Mouse (Mus musculus): Measurements from ENCODE around the gene Slc35d1. TPM values are rescaled to one million over a fixed set of nuclear protein-coding genes. Genes with fewer than 3 reads are reported as not detected.

The Slc35d1 gene
- polyA plus RNA-seq, 1 experiment from 2014 or later: 4.6 TPM

DNA sequence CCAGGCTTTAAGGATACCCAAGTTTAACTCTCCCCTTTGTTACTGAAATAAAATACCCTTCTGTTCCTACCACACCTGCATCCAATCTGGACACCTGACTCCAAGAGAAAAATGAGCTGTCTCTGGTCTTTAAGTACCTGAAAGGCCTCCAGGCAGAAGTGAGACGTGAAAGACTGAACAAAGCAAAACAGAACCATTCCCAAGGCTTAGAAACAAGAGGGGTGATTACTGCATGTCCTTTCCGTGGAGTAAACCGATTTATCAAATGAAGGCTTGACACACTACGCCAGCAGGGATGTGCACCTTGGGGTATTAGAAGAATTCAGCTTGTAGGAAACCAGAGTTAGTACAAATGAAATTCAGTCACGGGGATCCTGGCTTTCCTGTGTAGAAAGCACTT is 4.0 kb upstream of the Slc35d1 start:
- Histone ChIP-seq H3K4me1 (replicated peaks) (peaks cover 19% of the 10 kb centered on the region), H3K27ac (no peak overlapping the region), H3K4me2 (no peak overlapping the region), H3K9me3 (replicated peaks) (no peaks in the 10 kb centered on the region), H3K9ac (no peak overlapping the region), H3K36me3 (no peaks in the 10 kb centered on the region), H3K27me3 (no peaks in the 10 kb centered on the region), H3K4me3 (replicated peaks) (no peak overlapping the region)
- WGBS (ENCODE audit: insufficient replicate concordance): 64% methylated on average over 5 of the region's 5 CpGs
- ATAC-seq (ENCODE audit: low read depth): no peak
- DNase-seq: no peak

DNA sequence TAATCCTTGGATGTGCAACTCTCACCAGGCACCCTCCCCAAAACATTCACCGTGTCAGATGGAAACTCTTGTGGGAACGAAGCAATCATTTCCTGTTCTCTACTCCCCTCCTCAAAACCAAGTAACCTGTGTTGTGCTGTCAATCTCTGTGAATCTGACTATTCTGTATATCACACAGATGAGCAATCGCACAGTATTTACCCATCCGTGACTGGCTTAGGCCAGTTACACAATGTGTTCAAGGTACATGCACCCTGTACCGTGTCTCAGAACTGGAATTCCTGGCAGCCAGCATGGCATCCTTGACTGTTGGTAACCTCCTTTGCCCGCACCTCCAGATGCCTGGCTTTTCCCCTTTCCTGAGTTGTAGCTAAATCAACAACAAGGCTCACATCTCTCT is 1.1 kb upstream of the Slc35d1 start:
- H3K27me3 ChIP-seq: no peaks in the 10 kb centered on the region
- H3K4me1 ChIP-seq (replicated peaks): peaks cover 31% of the 10 kb centered on the region
- H3K27ac ChIP-seq: peak overlapping the region; percentile 39
- 72% methylated on average over 6 of the region's 6 CpGs for WGBS (ENCODE audit: insufficient replicate concordance)
- ATAC-seq (ENCODE audit: low read depth) (0 out of 2 replicates have a peak, but pooled peaks have one; percentile 22), DNase-seq (no peak)
- no peaks in the 10 kb centered on the region for H3K9me3 ChIP-seq (replicated peaks)
- H3K36me3 ChIP-seq: peaks cover 9% of the 10 kb centered on the region
- no peak overlapping the region for H3K4me2 ChIP-seq
- no peak overlapping the region for H3K4me3 ChIP-seq (replicated peaks)
- no peak overlapping the region for H3K9ac ChIP-seq

DNA sequence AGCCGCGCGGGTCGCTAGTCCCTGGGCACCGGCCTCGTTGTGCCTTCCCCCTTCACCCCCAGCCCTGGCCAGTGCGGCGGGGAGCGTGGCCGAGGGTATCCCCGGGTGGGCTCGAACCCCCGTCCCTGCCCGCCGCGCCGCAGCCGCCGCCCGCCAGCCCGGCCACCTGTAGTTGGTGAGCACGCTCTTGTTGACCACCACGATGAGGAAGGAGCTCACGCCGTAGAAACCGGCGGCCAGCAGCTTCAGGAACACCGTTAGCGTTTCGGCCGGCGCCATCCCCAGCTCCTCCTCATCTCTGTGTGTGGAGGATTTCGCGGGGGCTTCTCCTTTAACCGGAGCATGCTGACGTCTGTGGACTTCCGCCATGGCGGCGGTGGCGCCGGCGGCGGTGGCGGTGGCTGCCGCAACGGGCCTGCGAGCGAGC is 453 bp downstream of the Slc35d1 start:
- Histone ChIP-seq H3K36me3 (peaks cover 20% of the 10 kb centered on the region), H3K4me1 (replicated peaks) (peaks cover 31% of the 10 kb centered on the region), H3K27ac (peak overlapping the region; percentile 92), H3K4me2 (peak overlapping the region; percentile 90), H3K4me3 (replicated peaks) (peak overlapping the region; percentile 94), H3K9ac (peak overlapping the region; percentile 98), H3K9me3 (replicated peaks) (no peaks in the 10 kb centered on the region), H3K27me3 (no peaks in the 10 kb centered on the region)
- WGBS (ENCODE audit: insufficient replicate concordance): under 1% methylated on average over 48 of the region's 48 CpGs
- peak; percentile 45 for DNase-seq
- ATAC-seq (ENCODE audit: low read depth): peak; percentile 73

DNA sequence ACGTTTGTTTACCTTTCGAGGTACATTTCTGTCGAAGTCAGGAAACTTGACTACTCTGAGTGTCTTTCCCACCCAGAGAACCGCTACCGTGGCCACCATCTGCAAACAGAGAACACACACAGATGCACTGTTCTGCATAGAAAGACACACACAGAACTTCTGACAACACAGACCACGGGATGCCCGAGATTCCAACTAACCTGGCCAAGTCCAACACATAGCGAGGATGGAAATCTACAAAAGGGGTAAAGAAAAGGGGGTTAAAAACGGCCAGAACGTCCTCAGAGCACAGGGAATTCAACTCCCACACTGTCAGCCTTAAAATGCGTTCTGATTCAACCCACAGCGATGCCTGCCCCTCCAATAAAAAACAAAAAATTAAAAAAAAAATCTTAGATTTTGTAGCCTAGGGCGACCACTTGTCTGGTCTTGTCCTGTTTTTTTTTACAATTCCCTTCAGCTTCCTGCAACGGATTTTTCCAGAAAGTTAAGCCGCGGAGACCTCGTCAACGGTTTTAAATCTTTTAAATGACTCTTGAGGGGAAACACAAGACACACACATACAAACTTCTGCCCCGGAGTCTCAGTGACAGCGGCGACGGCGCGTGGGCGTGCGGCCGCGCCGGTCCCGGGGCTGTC is 986 bp downstream of the Slc35d1 start:
- Histone ChIP-seq H3K27me3 (no peaks in the 10 kb centered on the region), H3K4me1 (replicated peaks) (peaks cover 31% of the 10 kb centered on the region), H3K27ac (peak overlapping the region; percentile 92), H3K36me3 (peaks cover 26% of the 10 kb centered on the region), H3K9ac (peak overlapping the region; percentile 98), H3K9me3 (replicated peaks) (no peaks in the 10 kb centered on the region), H3K4me2 (peak overlapping the region; percentile 90), H3K4me3 (replicated peaks) (peak overlapping the region; percentile 94)
- no peak for DNase-seq
- ATAC-seq (ENCODE audit: low read depth): no peak
- 5% methylated on average over 30 of the region's 30 CpGs for WGBS (ENCODE audit: insufficient replicate concordance)

DNA sequence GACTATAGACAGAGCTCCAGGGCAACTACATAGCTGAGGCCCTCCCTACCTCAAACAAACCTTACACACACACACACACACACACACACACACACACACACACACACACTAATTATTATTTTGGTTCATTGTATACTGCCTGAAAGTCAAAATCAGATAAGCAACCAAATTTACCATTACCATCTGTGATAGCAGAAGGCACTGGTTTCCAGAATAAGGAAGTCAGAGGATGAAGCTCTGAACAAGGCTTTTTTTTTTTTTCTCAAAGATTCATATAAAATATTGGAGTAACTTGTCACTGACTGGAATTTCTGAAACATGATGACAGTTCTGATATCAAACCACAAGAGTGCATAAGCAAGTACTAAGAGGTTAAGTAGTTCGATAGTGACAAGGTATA is 6.4 kb downstream of the Slc35d1 start:
- DNase-seq (no peak), ATAC-seq (ENCODE audit: low read depth) (no peak)
- Histone ChIP-seq H3K9ac (no peak overlapping the region), H3K4me1 (replicated peaks) (peaks cover 11% of the 10 kb centered on the region; the same call in 1 of the 2 replicates), H3K27me3 (no peaks in the 10 kb centered on the region), H3K4me3 (replicated peaks) (no peak overlapping the region), H3K4me2 (no peak overlapping the region), H3K36me3 (peaks cover 57% of the 10 kb centered on the region), H3K27ac (no peak overlapping the region), H3K9me3 (replicated peaks) (no peaks in the 10 kb centered on the region)
- WGBS (ENCODE audit: insufficient replicate concordance): 72% methylated on average over 1 of the region's 1 CpGs

DNA sequence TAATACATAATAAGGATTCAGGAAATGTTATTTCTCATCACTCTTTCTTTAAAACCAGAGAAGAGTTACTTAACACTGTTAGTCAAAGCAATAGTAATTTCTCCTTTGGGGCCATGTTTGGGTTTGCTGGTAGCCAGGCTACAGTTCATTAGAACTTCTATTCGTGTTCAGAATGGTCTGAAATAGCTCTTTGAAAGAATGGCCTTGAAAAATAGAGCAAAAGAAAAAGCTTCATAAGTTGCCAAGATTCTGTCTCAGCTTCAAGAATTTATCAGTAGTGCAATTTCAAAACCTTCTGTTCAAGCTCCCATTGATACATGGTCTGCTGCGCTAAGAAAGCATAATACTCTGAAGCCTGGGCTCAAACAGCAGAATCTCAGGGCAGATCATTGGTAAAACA is 11.3 kb downstream of the Slc35d1 start:
- peaks cover 53% of the 10 kb centered on the region for H3K36me3 ChIP-seq
- no peaks in the 10 kb centered on the region for H3K4me1 ChIP-seq (replicated peaks)
- no peak overlapping the region for H3K9ac ChIP-seq
- H3K27me3 ChIP-seq: no peaks in the 10 kb centered on the region
- DNase-seq (no peak), ATAC-seq (ENCODE audit: low read depth) (no peak)
- H3K27ac ChIP-seq: no peak overlapping the region
- no peak overlapping the region for H3K4me2 ChIP-seq
- H3K9me3 ChIP-seq (replicated peaks): no peaks in the 10 kb centered on the region
- no peak overlapping the region for H3K4me3 ChIP-seq (replicated peaks)
- 79% methylated on average over 2 of the region's 2 CpGs for WGBS (ENCODE audit: insufficient replicate concordance)

DNA sequence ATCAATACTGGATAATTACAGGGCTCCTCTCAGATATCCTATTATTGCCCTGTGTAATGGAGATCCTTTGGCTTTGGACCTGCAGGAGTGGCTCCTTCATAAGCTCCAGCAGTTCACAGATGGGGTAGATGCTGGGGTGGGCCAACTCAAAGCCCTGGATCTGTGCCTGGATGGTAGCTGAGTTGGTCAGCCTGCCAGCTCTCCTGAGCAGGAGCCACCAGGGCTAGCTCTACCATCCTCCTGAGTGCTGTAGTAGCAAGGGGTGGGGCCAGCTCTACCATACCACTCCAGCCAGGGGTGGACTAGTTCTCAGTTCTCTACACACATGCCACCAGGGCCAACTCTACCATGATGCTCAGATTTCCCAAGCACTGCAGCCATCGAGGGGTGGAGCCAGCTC is 14.9 kb downstream of the Slc35d1 start:
- ATAC-seq (ENCODE audit: low read depth) (peak; percentile 34; the same call in 1 of the 2 replicates), DNase-seq (no peak)
- H3K27ac ChIP-seq: no peak overlapping the region
- no peaks in the 10 kb centered on the region for H3K4me1 ChIP-seq (replicated peaks)
- H3K9ac ChIP-seq: no peak overlapping the region
- no peaks in the 10 kb centered on the region for H3K9me3 ChIP-seq (replicated peaks)
- H3K4me3 ChIP-seq (replicated peaks): no peak overlapping the region
- WGBS (ENCODE audit: insufficient replicate concordance): 60% methylated on average over 1 of the region's 1 CpGs
- no peak overlapping the region for H3K4me2 ChIP-seq
- H3K27me3 ChIP-seq: no peaks in the 10 kb centered on the region
- H3K36me3 ChIP-seq: peaks cover 56% of the 10 kb centered on the region

DNA sequence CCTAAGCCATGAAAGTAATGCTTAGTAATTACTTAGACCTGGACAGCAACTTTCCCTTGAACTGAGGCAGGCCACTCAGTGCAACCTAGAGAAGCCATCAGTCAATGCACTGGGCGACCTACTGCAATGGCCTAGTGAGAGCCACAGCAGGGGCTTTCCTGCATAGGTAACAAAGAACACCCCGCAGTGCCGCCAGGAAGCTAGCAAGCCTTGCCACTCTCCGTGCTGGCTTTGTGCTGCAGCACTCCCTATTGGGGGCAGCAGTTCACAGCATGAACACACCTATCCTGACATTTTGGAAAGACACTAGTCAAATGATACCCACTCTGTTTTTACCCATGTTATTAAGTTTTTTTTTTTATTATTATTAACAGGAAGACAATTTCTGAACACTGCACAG is 15.9 kb downstream of the Slc35d1 start:
- DNase-seq (no peak), ATAC-seq (ENCODE audit: low read depth) (no peak)
- no peaks in the 10 kb centered on the region for H3K27me3 ChIP-seq
- no peak overlapping the region for H3K4me2 ChIP-seq
- WGBS (ENCODE audit: insufficient replicate concordance): 64% methylated on average over 4 of the region's 4 CpGs
- H3K9ac ChIP-seq: no peak overlapping the region
- H3K4me3 ChIP-seq (replicated peaks): no peak overlapping the region
- no peak overlapping the region for H3K27ac ChIP-seq
- H3K9me3 ChIP-seq (replicated peaks): no peaks in the 10 kb centered on the region
- no peaks in the 10 kb centered on the region for H3K4me1 ChIP-seq (replicated peaks)
- H3K36me3 ChIP-seq: peaks cover 47% of the 10 kb centered on the region

DNA sequence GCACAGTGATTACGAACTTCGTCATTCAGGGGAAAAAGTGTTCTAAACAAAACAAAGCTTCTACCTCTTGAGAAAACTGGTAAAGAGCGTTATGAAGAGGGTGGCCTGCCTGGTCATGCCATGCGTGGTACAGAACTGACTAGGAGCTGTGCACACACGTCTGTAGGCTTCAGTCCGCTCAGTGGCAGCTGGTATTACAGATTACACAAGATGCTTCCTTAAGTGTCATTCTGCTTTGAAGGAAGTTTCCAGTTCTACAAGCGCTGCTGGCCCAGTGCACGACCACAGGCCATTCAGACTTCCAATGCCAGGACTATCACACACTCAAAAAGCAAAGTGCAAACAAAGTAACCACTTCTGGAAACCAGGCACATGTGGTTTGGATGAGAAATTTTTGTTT is 17.6 kb downstream of the Slc35d1 start:
- H3K4me2 ChIP-seq: no peak overlapping the region
- peaks cover 61% of the 10 kb centered on the region for H3K36me3 ChIP-seq
- peaks cover 2% of the 10 kb centered on the region; the same call in 1 of the 2 replicates for H3K9me3 ChIP-seq (replicated peaks)
- DNase-seq: no peak
- peaks cover 9% of the 10 kb centered on the region; the same call in 1 of the 2 replicates for H3K4me1 ChIP-seq (replicated peaks)
- no peak overlapping the region for H3K4me3 ChIP-seq (replicated peaks)
- no peaks in the 10 kb centered on the region for H3K27me3 ChIP-seq
- H3K9ac ChIP-seq: no peak overlapping the region
- ATAC-seq (ENCODE audit: low read depth): no peak
- H3K27ac ChIP-seq: no peak overlapping the region
- WGBS (ENCODE audit: insufficient replicate concordance): 74% methylated on average over 8 of the region's 8 CpGs

DNA sequence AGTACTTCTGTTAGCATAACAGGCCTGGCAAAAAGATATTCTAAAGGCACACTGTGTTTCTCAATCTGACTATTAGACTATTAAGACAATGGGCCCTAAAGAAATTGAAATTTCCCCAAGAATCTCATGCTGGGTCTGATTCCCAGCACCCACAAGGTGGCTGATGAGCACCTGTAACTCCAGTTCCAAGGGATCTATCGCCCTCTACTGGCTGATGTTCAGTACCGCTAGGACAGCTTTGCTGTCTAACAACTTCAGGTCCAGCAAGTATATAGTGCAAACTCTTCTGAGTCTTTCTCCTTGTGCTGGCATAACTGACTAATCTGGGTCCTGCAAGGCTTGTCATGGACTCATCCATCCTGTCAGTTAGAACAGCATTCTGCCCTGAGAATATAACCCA is 22.5 kb downstream of the Slc35d1 start:
- WGBS (ENCODE audit: insufficient replicate concordance): 78% methylated on average over 2 of the region's 2 CpGs
- H3K4me3 ChIP-seq (replicated peaks): no peak overlapping the region
- no peak overlapping the region for H3K4me2 ChIP-seq
- H3K9me3 ChIP-seq (replicated peaks): peaks cover 4% of the 10 kb centered on the region; the same call in 1 of the 2 replicates
- H3K36me3 ChIP-seq: peaks cover 64% of the 10 kb centered on the region
- H3K4me1 ChIP-seq (replicated peaks): peaks cover 51% of the 10 kb centered on the region
- H3K9ac ChIP-seq: no peak overlapping the region
- DNase-seq (no peak), ATAC-seq (ENCODE audit: low read depth) (no peak)
- H3K27me3 ChIP-seq: no peaks in the 10 kb centered on the region
- peak overlapping the region; percentile 4; the same call in 1 of the 2 replicates for H3K27ac ChIP-seq

DNA sequence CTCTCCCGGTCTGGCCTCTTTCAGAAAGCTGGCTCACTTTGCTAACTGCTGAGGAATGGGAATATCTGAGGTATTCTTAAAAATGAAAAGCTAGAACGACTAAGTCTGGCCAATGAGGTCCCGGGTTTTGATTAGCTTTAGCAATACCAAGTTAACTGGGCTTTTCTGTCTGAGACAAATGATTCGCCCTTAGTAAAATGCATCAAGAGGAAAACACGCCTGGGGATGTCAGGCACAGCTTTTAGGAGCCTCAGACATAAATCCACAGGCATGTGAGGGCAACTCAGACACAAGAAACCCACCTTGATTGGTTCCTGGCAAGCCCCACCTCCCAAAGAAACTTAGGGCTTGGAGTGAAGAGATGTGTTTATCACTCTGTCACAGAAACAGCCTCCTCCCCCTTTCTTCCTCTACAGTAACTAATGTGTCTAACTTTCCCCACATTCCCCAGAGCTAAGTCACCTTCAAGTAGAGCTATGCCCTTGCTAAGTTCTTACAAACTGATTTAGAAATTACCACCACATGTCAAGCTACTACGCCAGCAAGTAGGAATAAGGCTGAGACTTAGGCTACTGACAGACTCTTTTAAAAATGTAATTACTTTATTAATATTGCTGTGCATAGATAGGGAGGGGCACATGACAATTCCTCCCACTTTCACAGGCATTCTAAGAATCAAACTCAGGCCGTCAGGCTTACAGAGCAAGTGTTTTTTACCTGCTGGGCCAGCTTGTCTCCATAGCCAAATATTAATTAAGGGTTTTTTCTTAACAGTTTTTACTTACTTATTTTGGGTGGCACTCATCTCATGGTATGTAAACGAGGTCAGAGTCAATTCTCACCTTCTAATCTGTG is 26.0 kb downstream of the Slc35d1 start:
- H3K9me3 ChIP-seq (replicated peaks): peaks cover 4% of the 10 kb centered on the region; the same call in 1 of the 2 replicates
- WGBS (ENCODE audit: insufficient replicate concordance): 59% methylated on average over 8 of the region's 8 CpGs
- peak overlapping the region; percentile 14; the same call in 1 of the 2 replicates for H3K9ac ChIP-seq
- peak; percentile 95 for ATAC-seq (ENCODE audit: low read depth)
- no peaks in the 10 kb centered on the region for H3K27me3 ChIP-seq
- H3K27ac ChIP-seq: peak overlapping the region; percentile 80
- peaks cover 51% of the 10 kb centered on the region for H3K4me1 ChIP-seq (replicated peaks)
- no peak overlapping the region for H3K4me3 ChIP-seq (replicated peaks)
- DNase-seq: peak; percentile 64
- peaks cover 70% of the 10 kb centered on the region for H3K36me3 ChIP-seq
- H3K4me2 ChIP-seq: peak overlapping the region; percentile 19
